Mouse (Mus musculus): ENCODE data around the gene Zmiz1.
A peak's percentile ranks its signal among the peaks of the same experiment; 100 is the strongest.

The Zmiz1 gene

GRCm38 (mm10) chr14:25459016-25459393 is at the start of gene Zmiz1:
TSS of gene Zmiz1 (plus strand) at chr14:25459185.
- DNase-seq: peak; percentile 87

GRCm38 (mm10) chr14:25411848-25412527 is 47.0 kb upstream of the Zmiz1 start:
- no peak for DNase-seq

GRCm38 (mm10) chr14:25412811-25413210 is 46.2 kb upstream of the Zmiz1 start:
- no peak for DNase-seq

- no peak for DNase-seq
Measured at GRCm38 (mm10) chr14:25413510-25413909, 45.5 kb upstream of the Zmiz1 start.

GRCm38 (mm10) chr14:25414115-25414514 is 44.9 kb upstream of the Zmiz1 start:
- DNase-seq: no peak

- peak; percentile 56 for DNase-seq
Measured at GRCm38 (mm10) chr14:25420001-25420690, 38.8 kb upstream of the Zmiz1 start.

GRCm38 (mm10) chr14:25420987-25421386 is 38.0 kb upstream of the Zmiz1 start:
- DNase-seq: no peak

GRCm38 (mm10) chr14:25421596-25422001 is 37.4 kb upstream of the Zmiz1 start:
- DNase-seq: peak; percentile 58

- DNase-seq: no peak
Measured at GRCm38 (mm10) chr14:25422946-25423345, 36.0 kb upstream of the Zmiz1 start.

- DNase-seq: no peak
Measured at GRCm38 (mm10) chr14:25423721-25424443, 35.1 kb upstream of the Zmiz1 start.

GRCm38 (mm10) chr14:25438255-25438654 is 20.7 kb upstream of the Zmiz1 start:
- no peak for DNase-seq

GRCm38 (mm10) chr14:25440116-25440515 is 18.9 kb upstream of the Zmiz1 start:
- DNase-seq: no peak

GRCm38 (mm10) chr14:25440777-25441176 is 18.2 kb upstream of the Zmiz1 start:
- no peak for DNase-seq

GRCm38 (mm10) chr14:25441469-25441868 is 17.5 kb upstream of the Zmiz1 start:
- no peak for DNase-seq

GRCm38 (mm10) chr14:25442676-25443075 is 16.3 kb upstream of the Zmiz1 start:
- DNase-seq: peak; percentile 71

GRCm38 (mm10) chr14:25447136-25447775 is 11.7 kb upstream of the Zmiz1 start:
- DNase-seq: no peak

GRCm38 (mm10) chr14:25448471-25448870 is 10.5 kb upstream of the Zmiz1 start:
- no peak for DNase-seq

GRCm38 (mm10) chr14:25451099-25451667 is 7.8 kb upstream of the Zmiz1 start:
- no peak for DNase-seq

GRCm38 (mm10) chr14:25451699-25452632 is 7.0 kb upstream of the Zmiz1 start:
- no peak for DNase-seq

- no peak for DNase-seq
Measured at GRCm38 (mm10) chr14:25452633-25453025, 6.4 kb upstream of the Zmiz1 start.

GRCm38 (mm10) chr14:25454066-25454760 is 4.8 kb upstream of the Zmiz1 start:
- DNase-seq: peak; percentile 80

Measured in thymus, postnatal 25 days (tissue).